ENCODE assay signal across 8 mouse cellular contexts in genomic region chr16:77421591-77422024, GRCm38 (mm10).
DNase-seq lines count a peak whose midpoint lies in the region; ATAC-seq lines count a peak whose summit lies in the region.

No protein-coding gene starts in this region.

- H3K4me3 ChIP-seq in heart, embryonic 10.5 days, result no peak overlapping the region
- H3K4me3 ChIP-seq in embryonic facial prominence, embryonic 14.5 days (ENCODE audit: low read depth, low read length), result peak overlapping the region; percentile 29
- peak overlapping the region; percentile 49 for H3K4me3 ChIP-seq in hindbrain, embryonic 16.5 days (ENCODE audit: low read length)
- H3K4me3 ChIP-seq in neural tube, embryonic 15.5 days (replicated peaks), result peak overlapping the region; percentile 46

- 60% methylated on average over 10 of the region's 10 CpGs for WGBS in heart, embryonic 10.5 days
- 12% methylated on average over 10 of the region's 10 CpGs for WGBS in embryonic facial prominence, embryonic 14.5 days
- WGBS in hindbrain, embryonic 16.5 days, result 6% methylated on average over 10 of the region's 10 CpGs
- 8% methylated on average over 10 of the region's 10 CpGs for WGBS in neural tube, embryonic 15.5 days

- intact Hi-C loops in heart, postnatal 25 days (cut with DNase I), result no loop called here
- intact Hi-C loops in left cerebral cortex, postnatal 36 days (cut with DNase I), result loop anchor here (1.0 to 5.0 kb wide), 4 partner anchors 79 to 185 kb away; no protein-coding TSS in a partner anchor

- ATAC-seq in embryonic facial prominence, embryonic 14.5 days (ENCODE audit: low read depth), result peak; percentile 89
- ATAC-seq in hindbrain, embryonic 16.5 days, result peak; percentile 91
- ATAC-seq in neural tube, embryonic 15.5 days (ENCODE audit: low FRiP score), result peak; percentile 82

- no peaks in the 10 kb centered on the region for H3K9me3 ChIP-seq in heart, embryonic 10.5 days
- no peaks in the 10 kb centered on the region for H3K9me3 ChIP-seq in embryonic facial prominence, embryonic 14.5 days (ENCODE audit: control insufficient read depth, low read length)
- H3K9me3 ChIP-seq in hindbrain, embryonic 16.5 days (ENCODE audit: control insufficient read depth, low read length), result no peaks in the 10 kb centered on the region
- no peaks in the 10 kb centered on the region for H3K9me3 ChIP-seq in neural tube, embryonic 15.5 days (replicated peaks)

- H3K4me1 ChIP-seq in heart, embryonic 10.5 days, result peaks cover 5% of the 10 kb centered on the region; the same call in 1 of the 2 replicates
- H3K4me1 ChIP-seq in embryonic facial prominence, embryonic 14.5 days (ENCODE audit: control insufficient read depth, insufficient read depth, low read length), result peaks cover 35% of the 10 kb centered on the region
- H3K4me1 ChIP-seq in hindbrain, embryonic 16.5 days (ENCODE audit: control insufficient read depth, insufficient read depth, low read depth, low read length), result no peaks in the 10 kb centered on the region
- H3K4me1 ChIP-seq in neural tube, embryonic 15.5 days, result peaks cover 2% of the 10 kb centered on the region; the same call in 1 of the 2 replicates

- no peak for DNase-seq in heart, embryonic 10.5 days (ENCODE audit: low spot score)
- DNase-seq in heart, postnatal 25 days (ENCODE audit: low spot score), result no peak
- DNase-seq in embryonic facial prominence, embryonic 14.5 days (ENCODE audit: low spot score), result peak; percentile 91
- DNase-seq in left cerebral cortex, postnatal 36 days (ENCODE audit: low spot score in 2 of 2), result peak; percentile 52 to 64
- DNase-seq in T-cell, adult 2 months (ENCODE audit: low spot score), result no peak
- DNase-seq in urinary bladder, postnatal 10 days (ENCODE audit: low spot score), result no peak

- H3K4me2 ChIP-seq in embryonic facial prominence, embryonic 14.5 days (ENCODE audit: low read depth, low read length), result peak overlapping the region; percentile 61
- peak overlapping the region; percentile 71 for H3K4me2 ChIP-seq in hindbrain, embryonic 16.5 days (ENCODE audit: low read length)
- H3K4me2 ChIP-seq in neural tube, embryonic 15.5 days, result peak overlapping the region; percentile 61

- no peaks in the 10 kb centered on the region for H3K27me3 ChIP-seq in heart, embryonic 10.5 days (ENCODE audit: insufficient read depth, poor library complexity, severe bottlenecking)
- no peaks in the 10 kb centered on the region for H3K27me3 ChIP-seq in embryonic facial prominence, embryonic 14.5 days (replicated peaks; ENCODE audit: control insufficient read depth, insufficient read depth, low read length)
- H3K27me3 ChIP-seq in hindbrain, embryonic 16.5 days (replicated peaks; ENCODE audit: control insufficient read depth, insufficient read depth, low read length), result no peaks in the 10 kb centered on the region
- H3K27me3 ChIP-seq in neural tube, embryonic 15.5 days (replicated peaks), result no peaks in the 10 kb centered on the region

- 0 out of 2 replicates have a peak overlapping the region, but pooled peaks have one; percentile 4 for H3K27ac ChIP-seq in heart, embryonic 10.5 days
- peak overlapping the region; percentile 79 for H3K27ac ChIP-seq in embryonic facial prominence, embryonic 14.5 days (replicated peaks; ENCODE audit: low read depth, low read length)
- peak overlapping the region; percentile 95 for H3K27ac ChIP-seq in hindbrain, embryonic 16.5 days (ENCODE audit: low read depth, low read length)
- peak overlapping the region; percentile 98 for H3K27ac ChIP-seq in neural tube, embryonic 15.5 days (replicated peaks)

- H3K9ac ChIP-seq in embryonic facial prominence, embryonic 14.5 days (ENCODE audit: low read depth, low read length), result peak overlapping the region; percentile 56
- peak overlapping the region; percentile 73 for H3K9ac ChIP-seq in hindbrain, embryonic 16.5 days (ENCODE audit: low read depth, low read length)
- peak overlapping the region; percentile 74 for H3K9ac ChIP-seq in neural tube, embryonic 15.5 days (replicated peaks)

- no peaks in the 10 kb centered on the region for H3K36me3 ChIP-seq in heart, embryonic 10.5 days
- H3K36me3 ChIP-seq in embryonic facial prominence, embryonic 14.5 days (ENCODE audit: control insufficient read depth, insufficient read depth, low read length), result no peaks in the 10 kb centered on the region
- no peaks in the 10 kb centered on the region for H3K36me3 ChIP-seq in hindbrain, embryonic 16.5 days (ENCODE audit: control insufficient read depth, insufficient read depth, low read length)
- H3K36me3 ChIP-seq in neural tube, embryonic 15.5 days, result no peaks in the 10 kb centered on the region

Comparison
In these comparisons a context has a peak if more than half of its experiments do, and no peak if none do; other contexts are left out.
1. DNase-seq: peak in embryonic facial prominence, embryonic 14.5 days (single experiment) and left cerebral cortex, postnatal 36 days (2 of 2); none in heart, embryonic 10.5 days (single experiment), heart, postnatal 25 days (single experiment), T-cell, adult 2 months (single experiment) and urinary bladder, postnatal 10 days (single experiment).
2. H3K27ac ChIP-seq: peak in every context shown above with its lines; median percentile 98 in neural tube, embryonic 15.5 days; 95 in hindbrain, embryonic 16.5 days; 79 in embryonic facial prominence, embryonic 14.5 days; 4 in heart, embryonic 10.5 days.
3. Peak in every context shown above with its lines, with median percentiles within 50 percentile points of each other: ATAC-seq, H3K4me2 ChIP-seq and H3K9ac ChIP-seq.